Mouse (Mus musculus) ZHBTc4 (cell line): Measurements from ENCODE around the gene Tnfrsf1a.

ENCODE experiments used
- DNase-seq: peaks from one replicate; pipeline ENCODE4 v3.0.0-alpha.2; 2011; ENCODE audit warnings: low read depth, low spot score

Tnfrsf1a gene

DNA sequence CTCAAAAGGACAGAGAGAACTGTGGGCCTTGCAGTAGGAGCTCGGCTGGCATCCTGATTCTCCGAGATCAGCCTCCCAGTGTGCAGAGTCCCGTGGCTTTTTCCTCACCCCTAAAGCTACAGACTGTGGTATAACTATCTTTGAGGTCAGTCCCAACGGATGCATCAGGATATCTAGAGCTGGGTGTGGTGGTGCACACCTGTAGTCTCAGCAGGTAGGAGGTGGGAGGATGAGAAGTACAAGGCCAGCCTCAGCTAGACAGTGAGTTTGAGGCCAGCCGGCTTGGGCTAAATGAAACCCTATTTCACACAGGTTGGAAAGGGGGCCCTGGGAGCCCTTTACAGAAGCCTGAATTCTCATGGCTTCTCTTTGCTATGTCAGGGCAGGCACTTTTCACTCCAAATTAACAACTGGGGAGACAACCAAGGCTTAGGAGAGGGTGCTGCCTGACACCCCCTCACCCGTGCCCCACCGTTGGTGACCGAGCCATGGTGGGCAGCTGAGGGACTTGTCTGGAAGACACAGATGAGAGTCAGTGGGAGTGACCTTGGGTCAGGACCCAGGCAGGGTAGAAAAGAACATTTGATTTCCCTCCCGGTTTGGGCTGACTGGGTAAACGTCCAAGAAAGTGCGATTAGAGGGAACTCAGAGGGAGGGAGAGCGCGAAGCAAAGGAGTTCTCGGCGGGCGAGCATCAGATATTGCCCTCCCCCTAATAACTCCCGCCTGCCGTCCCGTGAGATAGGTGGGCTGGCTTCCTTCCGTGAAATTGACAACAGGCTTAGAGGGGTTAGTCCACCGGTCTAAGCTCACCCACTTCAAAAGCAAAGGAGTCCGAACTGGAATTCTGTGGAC is at the start of gene Tnfrsf1a:
Gene Tnfrsf1a (plus strand): TSS at position 642 of the 854 bp plus-strand sequence.
- no peak for DNase-seq

DNA sequence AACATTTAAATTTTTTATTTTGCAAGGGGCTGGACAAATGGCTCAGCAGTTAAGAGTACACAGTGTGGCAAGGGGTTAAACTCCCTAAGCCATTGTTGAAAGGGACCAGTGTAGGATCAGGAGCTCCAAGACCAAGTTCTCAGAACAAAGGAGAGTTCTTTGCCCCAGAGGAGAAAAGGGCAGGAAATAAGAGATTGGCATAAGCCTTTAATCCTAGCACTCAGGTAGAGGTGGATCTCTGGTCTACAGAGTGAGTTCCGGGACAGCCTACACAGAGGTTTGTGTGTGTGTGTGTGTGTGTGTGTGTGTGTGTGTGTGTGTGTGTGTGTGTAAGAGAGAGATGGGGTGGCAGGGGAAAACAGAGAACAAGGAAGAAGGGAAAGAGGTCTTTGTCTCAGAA is 48.2 kb upstream of the Tnfrsf1a start:
- DNase-seq: no peak

DNA sequence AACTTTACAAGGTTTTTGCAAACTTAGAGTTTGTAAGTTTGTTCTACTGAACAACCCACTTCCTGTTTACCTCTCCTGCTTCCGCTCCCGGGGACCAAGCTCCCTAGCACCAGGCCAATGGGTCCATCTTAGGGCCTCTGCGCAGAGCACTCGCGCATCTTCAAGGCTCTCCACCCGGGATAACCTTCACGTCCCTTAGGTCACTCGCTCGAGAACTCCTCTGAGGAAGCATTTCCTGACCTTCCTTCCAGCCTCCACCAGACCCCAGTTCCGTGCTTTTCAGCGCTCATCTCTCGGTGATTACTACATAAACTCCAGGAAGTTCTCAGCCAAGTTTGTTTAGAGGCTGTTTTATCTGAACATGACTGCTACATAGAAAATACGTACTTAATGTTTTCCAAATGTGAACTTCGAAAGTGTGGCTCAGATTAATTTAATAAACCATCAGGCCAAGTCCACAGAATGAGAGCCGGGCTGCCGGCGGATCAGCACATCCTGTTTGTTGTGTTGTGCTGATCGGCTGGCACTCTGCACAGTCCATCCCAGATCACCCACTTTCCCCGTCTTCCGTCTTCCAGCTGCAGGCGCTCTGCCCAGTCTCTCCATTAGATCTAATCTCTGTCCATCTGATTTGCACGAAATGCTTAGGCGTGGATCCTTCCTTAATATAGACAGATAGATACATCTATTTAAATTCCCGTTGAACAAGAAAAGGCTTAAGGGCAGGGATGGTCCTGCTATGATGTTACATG is 46.8 kb upstream of the Tnfrsf1a start:
- peak; percentile 28 for DNase-seq

DNA sequence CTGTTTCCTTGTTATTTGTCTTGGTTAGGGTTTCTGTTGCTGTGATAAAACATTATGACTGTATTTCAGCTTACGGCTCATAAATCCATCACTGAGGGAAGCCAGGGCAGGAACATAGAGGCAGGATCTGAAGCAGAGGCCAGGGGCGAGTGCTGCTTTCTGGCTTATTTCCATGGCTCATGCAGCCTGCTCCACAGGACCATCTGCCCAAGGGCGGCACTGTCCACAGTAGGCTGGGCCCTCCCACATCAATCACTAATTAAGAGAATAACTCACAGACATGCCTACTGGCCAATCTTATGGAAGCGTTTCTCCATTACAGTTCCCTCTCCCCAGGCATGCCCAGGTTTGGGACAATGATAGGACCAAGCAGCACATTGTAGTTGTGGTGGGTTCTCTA is 45.9 kb upstream of the Tnfrsf1a start:
- DNase-seq: no peak

DNA sequence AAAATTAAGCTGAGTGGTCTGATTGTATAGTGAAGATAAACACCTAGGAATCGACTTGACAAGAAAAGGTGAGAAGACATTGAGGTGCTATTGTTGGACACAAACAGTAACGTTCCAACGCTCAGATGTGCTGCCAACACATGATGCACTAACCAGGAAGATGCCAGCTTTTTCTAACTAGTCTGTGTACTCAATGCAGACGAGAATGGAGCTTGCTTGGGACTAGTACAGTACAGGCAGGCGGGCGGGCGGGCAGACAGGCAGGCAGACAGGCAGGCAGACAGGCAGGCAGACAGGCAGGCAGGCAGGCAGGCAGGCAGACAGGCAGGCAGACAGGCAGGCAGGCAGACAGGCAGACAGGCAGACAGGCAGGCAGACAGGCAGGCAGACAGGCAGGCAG is 44.8 kb upstream of the Tnfrsf1a start:
- DNase-seq: peak; percentile 67

DNA sequence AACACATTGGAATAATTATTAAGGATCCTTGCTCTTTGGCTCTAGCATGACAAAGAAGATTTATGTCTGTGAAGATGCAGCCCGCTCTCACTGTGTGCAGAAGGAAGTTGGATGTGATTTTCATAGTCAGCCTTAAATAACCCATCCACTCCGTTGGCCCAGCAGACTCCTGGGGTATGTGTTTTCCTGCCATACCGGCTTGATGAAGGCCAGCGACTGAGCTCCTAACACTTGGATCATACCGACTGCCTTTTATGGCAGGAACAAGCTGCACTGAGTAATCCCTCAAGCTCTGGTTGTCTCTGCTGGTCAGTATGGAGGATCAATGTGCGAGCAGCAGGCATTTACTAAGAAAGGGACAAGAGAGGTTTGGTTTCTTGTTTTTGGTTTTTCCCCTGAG is 43.7 kb upstream of the Tnfrsf1a start:
- DNase-seq: no peak

DNA sequence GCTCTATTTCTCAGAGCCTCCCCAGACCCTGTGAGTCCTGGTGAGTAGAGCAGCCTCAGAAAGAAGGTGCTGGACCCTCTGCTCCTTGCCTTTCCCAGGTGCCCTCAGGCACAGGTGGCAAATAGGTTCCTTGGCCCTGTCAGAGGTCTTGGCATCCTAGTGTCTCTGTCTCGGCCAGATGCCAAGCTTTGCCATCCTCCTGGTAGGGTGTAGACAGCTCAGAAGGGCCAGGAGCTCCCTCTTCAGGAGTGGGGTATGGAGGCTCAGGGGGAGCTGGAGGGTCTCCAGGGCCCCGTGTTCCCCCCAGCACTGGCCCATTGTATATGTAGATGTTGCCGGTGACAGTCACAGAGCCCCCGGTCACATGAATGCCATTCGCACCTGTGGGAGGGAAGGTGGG is 42.1 kb upstream of the Tnfrsf1a start:
- no peak for DNase-seq

DNA sequence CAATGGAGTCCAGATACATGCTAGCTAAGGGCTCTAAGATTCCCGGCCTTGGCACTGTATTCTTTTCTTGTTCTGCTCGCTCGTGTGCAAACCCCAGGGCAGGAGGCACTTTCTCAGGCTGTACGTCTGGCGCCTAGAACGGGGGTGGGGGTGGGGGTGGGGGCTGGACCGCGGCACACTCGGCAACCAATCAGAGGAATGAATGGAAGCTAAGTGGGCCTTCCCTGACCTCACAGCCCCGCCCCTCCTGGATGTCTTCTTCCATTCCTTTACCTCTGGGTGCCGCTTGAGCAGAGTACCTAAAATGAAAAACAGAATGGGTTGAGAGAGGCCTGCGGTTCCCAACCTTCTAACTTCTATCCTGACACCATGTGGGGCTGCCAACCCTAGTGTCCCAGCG is 40.2 kb upstream of the Tnfrsf1a start:
- DNase-seq: peak; percentile 90

DNA sequence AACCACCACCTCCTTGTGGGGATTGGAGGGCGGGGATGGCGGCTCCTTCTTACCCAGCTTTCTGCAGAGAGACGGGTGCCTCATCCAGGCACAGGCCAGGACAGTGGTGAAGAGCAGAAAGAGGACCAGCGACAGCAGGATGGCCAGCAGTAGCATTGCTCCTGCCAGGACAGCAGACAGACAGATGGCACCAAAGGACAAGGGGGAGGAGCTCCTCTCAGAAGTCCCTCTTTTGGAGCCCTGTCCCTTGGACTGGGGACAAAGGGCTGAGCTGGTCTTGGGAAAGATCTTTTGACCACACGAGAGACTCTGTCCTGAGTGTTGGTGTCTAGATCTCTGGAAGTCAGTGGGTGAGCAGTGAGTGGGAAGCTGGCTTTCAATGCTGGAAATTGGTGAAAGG is 39.8 kb upstream of the Tnfrsf1a start:
- DNase-seq: peak; percentile 33

DNA sequence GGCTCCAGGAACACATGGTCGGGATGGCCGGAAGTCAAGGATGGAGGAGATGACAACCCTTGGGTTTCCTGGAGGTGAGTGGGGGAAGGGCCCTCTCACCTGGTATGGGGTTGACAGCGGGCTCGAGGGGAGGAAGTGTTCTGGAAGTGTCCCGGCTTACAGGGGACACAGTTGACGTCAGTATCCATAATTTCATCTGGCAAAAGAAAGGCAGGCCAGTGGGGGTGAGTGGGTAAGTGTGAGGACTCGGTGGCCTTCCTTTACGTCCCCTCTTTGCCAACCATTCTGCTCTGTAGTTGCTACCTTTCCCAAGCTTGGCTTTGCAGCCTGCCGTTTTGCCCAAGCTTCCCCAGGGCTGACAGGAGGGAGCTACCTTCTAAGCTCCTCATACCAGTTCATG is 37.0 kb upstream of the Tnfrsf1a start:
- no peak for DNase-seq

DNA sequence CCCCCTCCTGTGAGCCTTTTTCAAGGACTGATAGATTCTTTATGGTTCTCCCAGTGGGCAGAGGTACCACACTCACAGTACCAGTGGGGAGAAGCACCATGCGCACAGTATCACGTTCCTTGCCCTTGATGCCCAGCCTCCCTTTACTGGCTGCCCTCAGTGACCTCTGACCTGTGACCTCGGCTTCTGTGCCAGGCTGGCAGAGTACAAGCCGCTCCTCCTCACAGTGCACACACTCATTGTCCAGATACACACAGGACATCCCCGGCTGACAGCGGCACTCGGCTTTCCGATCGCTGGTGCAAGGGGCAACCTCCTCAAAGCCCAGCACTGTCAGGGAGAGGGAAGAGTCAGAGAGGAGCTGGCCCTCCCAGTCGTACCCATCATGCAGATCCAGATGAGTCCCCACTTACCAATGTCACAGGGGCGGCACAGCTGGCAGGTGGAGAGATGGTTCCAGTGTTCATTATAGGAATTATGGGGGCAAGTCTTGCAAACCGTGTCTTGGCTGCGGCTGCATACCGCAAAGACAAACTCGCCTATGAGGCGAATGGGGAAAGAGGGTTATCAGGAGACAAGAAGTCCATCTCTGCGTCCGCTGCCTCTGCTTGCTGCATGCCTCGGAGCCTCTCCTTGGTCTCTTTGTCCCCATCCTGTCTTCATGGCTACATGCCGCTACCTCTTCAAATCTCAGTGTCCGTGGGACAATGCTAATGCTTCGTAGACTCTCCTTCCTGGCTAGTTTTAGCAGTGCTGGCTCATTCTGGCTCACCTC is 36.4 kb upstream of the Tnfrsf1a start:
- no peak for DNase-seq

DNA sequence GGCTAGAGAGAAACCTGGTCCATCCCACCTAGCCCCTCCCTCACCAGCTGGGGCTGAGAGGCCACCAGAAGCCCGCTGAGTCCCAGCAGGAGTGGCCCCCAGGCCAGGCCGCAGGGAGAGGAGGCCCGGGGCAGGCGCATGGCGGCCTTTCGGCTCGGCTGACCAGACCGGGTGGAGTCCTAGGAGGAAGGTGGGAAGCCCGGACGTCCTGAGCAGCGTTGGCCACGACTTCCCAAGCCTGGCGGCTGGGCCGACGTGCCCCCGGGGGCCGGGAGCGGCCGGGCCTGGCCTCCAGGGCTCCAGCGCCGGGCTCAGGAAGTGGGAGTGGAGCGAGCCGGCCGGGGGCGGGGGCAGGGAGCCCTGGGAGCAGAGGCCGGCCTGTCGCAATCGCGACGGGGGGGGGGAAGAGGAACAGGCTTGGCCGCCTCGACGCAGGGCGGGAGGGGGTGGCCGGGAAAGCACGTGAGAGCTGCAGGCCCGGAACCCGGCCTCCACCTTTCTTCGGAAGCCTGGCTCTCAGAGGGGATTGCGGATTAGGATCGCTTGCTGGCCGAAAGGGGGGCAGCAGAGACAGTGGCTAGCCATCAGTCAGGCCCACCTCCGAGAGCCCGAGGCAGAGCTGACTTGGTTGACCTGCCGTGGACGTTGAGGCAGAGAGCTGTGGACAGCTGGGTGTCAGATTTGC is 35.5 kb upstream of the Tnfrsf1a start, which contains the start of gene Ltbr:
Gene Ltbr (minus strand): TSS at position 340 of the 685 bp plus-strand sequence.
- DNase-seq: peak; percentile 80

DNA sequence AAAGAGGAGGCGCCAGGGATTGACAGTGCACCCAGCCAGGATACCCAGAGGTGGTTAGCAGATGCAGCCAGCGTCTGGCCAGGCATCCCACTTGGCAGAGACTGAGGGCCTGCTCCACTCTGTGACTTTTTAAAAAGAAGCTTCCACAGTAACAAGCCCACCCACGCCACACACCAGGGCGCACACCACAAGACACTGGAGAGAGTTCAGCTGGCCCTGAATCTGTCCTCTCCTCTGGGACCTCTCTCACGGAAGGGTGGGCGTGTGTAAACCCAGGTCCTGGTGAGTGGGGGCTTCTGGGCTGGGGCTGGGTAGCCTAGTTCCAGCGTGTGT is 35.0 kb upstream of the Tnfrsf1a start:
- DNase-seq: no peak

DNA sequence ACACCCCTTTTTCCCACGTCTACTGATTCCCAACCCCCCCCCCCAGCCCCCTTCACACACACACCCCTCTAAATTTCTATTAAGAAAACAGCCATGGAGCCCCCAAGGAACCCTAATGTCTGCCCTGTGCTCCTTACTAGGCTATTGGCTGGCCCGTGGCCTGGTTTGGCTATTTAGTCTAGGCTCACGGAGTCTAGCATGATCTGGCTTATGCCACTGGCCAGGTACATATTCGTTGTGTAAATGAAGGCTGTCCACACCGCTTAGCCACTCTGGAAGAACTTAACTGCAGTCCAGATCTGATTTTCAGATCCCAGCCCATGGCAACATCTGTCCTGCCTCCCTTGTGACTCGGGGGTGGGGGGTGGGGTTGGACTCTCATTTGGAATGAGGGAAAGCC is 34.4 kb upstream of the Tnfrsf1a start:
- DNase-seq: no peak

DNA sequence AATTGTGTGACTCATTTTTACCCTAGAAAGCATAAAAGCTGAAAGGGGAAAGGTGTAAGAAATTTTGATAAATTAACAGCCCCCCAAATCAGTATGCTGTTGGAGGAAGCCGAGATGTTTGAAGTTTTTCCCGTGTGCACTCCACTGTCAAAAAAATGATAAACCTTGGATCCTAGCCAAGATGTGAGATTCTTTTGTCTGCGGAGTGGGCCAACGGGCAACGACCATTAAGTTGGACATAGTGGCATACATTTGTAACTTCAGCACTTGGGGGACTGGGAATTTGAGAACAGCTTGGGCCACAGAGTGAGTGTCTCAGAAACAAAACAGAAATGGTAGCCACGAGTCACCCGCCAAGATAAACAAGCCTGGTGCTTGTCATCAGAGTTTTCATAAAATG is 32.1 kb upstream of the Tnfrsf1a start:
- DNase-seq: no peak

DNA sequence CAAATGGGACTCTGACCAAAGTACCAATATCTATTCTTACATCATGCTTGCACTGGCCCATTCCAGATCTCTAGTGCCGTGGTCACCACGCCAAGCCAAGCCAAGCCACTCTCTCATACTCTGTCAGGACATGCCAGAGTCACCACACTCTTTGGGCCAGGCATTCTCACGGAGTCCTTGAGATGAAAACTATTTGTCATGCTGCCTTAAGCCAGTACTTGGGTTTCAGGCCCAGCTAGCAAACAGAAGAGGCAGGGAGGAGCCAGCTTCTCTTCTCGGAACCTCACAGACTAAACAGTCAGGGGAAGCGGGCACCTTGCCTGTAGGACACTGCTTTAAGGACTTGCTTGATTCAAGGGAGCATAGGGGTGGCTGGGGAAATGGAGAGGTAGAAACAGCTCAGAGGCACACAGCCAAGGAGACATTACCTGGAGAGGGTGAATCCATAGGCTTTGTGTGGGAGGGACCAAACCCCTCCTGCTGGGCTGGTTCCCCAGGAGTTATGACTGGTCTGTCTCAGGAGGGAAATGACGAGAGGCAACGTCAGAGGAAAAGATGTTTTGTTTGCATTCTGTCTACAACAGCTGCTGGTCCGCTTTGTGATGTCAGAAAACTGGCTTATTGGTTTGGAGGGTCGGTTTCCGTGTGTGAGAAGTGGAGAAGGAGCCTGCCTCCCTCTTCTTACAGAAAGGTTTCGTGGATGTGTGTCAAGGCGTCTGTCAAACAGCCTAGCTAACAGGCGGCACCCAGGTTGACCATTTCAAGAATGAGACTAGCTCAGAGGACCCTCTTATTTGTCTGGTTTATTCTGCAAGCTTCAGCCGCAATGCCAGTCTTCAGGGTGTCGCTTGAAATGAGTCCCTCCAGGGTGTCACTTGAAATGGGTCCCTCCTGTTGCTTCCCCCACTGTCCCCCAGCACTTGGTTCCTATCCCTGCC is 29.9 kb upstream of the Tnfrsf1a start:
- no peak for DNase-seq

DNA sequence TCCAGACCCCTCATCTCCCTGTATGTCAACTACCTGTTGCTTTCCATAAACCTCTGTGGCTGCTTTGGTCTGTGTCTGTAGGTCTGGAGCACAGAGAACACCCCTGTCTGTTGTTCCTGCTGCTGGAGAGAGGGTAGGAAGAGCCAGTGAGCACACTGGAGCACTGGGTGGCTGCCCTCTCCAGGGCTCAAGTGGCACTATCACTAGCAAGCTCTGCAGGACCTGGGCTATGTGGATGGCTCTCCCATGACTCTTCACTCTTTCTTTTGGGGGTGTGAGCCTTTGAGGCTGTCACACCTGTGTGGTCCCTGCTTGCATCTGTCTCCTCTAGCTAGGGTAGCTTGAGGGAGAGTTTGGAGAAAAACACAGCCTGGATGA is 29.3 kb upstream of the Tnfrsf1a start:
- DNase-seq: no peak

DNA sequence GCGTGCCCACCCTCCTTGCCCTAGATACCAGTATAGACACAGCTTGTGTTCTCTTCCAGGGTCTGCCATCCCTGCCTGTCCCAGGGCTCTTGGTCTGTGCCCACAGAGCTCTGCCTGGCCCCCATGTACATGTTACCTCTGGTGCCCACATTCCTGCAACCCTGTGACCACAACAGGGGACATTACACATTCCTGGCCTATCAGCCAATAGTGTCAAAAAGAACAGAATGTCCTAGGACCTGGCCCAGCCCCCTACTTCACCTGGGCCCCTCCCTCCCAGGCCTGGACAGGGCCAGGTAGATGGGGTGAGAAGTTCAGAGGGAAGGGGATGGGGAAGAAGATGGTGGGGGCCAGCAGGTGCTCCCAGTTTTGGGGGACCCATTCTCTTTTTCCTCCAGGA is 28.8 kb upstream of the Tnfrsf1a start, which contains the start of gene Scnn1a:
Gene Scnn1a (plus strand): TSS at position 337 of the 400 bp plus-strand sequence.
- DNase-seq: no peak

DNA sequence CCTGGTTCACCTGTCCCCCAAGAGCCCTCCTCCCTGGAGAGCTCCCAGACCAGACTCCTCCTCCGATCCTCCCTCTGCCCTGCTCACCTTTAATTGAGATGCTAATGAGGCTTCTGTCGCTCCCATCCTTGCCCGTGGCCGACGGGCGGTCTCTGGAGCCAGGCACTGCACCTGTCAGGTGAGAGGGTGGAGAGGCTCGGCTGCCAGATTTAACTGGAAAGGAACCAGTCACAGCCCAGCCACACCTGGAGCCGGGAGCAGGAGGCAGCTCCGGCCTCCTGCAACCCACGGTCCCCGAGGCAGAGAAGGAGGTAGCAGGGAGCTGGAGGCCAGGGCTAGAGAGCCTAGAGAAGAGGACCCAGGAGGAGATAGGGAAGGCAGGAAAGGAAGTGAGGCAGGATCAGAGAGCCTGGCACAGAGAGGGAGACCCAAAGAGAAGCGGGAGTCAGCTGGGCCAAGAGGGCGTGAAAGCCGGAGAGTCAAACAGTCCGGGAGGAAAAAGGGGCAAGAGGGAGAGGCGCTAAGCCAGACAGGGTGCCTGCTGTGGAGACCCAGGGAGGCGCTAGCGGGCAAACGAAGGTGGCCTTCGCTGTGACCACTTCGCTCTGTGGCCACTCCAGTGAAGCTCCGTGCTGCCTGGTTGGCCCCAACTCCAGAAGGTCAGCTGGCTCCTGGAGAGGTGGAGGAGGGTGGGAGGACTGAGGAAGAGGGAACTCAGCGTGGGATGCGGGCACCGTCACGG is 27.9 kb upstream of the Tnfrsf1a start:
- DNase-seq: no peak

DNA sequence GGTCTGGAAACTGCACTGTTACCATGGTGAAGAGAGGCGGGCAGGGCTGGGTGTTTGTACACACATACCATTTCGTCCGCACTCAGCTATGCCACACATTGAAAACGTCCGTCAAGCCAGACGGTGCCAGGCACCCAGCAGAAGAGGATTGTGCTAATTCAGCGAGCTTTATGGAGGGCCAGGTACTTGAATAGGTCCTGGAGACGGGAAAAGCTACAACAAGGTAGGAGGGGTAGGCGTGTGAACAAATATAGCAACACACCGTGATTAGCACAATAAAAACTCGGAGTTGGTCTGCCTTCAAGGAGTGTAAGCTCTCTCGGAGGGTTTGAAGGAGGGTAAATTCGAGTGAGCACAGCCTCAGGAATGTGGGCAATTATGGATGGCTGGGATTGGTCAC is 26.4 kb upstream of the Tnfrsf1a start:
- no peak for DNase-seq
